Mouse (Mus musculus) c-Kit-positive CD71-positive TER-119-positive erythroid progenitor cells, embryonic 14.5 days (primary cell): ENCODE results near the gene Gfm1.

Experiments
- DNase-seq: peaks from one replicate; pipeline ENCODE4 v3.0.0-alpha.2; 2013; ENCODE audit warnings: low spot score

Gfm1 gene

DNA sequence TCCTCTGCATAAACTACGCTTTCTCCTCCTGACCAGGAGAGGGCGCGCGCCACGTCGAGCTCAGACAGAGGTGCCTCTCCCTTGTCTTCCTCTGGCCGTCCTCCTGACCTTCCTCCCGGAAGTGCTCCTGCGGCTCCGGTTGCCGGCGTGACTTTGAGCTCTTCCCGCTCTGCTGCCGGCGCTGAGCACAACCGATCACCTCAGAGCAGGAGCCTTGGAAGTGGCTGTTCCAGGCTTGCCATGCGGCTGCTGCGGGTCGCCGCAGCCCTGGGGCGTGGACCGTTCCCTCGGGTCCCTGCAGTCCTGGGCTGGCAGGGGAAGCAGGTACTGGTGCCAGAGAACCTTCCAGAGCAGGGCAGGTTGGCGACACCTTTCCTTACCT, at the start of gene Gfm1:
Gfm1 (plus strand) TSS at position 98 of the 382 bp plus-strand sequence.
- peak; percentile 83 for DNase-seq

DNA sequence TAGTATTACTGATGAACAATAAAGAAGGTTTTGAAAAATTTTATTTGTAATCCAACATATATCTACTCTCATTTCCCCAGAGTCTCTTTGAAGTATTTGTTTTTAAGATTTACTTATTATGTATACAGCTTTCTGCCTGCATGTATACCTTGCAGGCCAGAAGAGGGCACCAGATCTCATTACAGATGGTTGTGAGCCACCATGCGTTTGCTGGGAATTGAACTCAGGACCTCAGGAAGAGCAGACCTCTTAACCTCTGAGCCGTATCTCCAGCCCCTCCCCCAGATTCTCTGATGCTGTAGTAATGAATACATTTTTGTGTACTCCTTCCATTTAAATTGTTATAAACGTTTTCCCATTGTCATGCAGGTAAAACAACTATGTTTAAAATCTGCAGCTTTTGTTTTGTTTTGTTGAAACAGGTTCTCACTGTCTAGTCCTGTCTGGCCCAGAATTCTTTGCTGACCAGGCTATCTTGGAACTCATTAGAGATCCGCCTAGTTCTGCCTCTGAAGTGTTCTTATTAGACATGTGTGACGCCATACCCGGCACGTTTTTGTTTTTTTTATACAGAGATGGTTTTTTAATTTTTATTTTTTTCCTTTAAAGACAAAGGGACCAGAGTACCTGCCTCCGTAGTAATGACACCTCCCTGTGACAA, 428 bp upstream of the Gfm1 start:
- no peak for DNase-seq

DNA sequence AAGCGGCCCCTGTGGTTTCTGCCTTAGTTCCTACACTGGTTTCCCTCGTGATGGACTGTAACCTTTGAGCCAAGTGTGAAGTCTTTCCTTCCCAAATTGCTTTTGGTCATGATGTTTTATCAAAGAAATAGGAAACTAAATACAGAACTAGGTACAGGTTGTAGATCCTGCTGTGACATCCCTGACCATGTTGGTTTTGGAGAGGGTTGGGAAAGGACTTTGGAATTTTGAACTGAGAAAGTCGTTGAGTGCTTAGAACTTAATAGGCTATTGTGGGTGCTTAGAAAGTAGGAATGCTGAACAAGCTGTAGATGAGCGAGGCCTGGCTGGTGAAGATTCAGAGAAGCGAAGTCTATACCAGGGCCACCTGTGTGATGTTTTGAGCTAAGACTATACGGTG, 4.1 kb downstream of the Gfm1 start:
- DNase-seq: no peak

DNA sequence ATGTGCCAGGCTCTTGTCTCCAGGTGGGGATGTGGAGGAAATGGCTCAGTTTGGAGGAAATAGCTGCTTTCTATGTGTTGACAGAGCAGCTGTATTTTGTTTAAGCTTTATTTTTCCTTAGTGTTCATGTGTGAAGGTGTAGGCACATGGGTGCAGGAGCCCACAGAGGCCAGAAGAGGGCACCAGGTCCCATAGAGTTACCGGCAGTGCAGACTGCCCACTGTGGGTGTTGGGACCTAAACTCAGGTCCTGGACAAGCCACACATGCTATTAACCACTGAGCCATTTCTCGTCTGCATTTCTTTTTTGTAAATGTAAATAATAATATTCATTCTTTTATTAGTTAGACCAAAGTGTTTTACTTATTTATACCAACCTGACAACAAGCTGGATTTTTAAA, 17.2 kb downstream of the Gfm1 start:
- DNase-seq: no peak

DNA sequence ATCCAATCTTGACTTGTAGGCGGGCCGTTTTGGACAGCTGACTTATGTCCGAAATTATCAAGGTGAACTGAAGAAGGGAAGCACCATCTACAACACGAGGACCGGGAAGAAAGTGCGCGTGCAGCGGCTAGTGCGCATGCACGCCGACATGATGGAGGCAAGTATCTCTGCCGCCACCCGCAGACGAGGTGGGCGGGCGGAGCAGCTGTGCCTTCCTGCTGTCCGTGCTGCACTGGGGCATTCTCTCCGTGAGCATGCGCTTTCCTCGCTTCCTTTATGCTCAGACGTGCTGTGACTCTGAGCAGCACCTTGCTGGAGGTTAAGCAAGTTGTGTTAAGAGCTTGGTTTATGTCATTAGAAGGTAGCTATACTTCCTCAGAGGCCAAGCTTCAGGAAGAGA, 19.8 kb downstream of the Gfm1 start:
- no peak for DNase-seq

DNA sequence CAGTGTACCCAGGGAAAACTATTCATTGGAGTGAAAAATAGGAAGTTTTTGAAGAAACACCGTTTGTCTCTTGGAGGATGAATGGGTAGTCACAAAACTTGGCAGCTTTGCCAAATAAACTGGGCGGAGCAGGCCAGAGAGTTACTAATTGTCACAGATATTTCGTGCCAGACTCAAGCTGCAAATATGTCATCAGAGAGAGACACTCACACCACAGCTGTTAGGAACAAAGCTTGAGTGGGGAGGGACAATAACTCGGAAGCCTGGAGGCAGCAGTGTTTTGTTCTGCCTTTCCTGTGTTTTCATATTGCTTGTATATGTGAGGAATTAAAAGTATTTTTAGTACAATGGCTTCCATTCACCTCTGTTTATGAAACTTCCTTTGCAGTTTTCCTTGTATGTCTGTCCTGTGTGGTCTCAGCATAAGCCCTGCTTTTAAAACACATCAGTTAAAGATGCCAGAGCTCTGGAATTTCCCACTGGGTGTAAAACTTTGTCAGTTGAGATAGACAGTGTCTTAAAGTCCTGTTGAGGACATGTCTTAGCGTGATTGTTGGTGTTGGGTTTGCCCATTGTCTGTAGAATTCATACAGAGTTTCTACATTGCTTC, 20.8 kb downstream of the Gfm1 start:
- no peak for DNase-seq

DNA sequence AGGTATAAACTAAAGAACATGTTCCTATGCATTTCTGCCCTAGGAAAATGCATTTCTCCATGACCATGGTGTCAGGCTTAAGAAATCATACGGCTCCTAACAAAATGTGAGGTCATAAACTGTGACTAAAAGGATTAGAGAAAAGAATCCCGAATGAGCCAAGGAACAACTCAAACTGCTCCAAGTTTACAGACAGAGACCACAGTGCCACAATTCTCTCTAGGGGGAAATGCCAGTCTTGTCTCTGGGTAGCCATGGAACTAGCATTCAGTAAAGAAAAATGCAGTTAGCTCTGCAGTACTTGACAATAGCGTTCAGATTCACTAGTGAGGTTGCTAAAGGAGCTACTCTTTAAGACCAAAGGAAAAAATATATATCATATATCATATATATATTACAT, 30.0 kb downstream of the Gfm1 start:
- DNase-seq: no peak

DNA sequence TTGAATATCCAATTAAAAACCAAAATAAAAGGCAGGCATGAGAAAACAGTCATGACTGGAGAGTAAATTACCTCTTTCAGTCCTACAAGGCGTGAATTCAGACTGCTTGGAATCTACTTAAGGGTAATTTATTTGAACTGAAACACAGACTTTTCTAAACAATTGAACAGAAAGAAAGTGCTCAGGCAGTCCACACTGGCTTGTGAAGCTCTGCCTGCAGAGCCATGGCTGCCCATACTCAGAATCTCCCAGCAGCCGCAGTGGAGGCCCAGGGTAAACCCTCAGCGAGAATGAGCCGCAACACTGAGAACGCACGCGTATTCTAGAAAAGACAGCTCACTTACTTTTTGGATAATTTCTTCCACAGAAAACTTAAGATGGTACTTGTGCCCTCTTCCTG, 32.1 kb downstream of the Gfm1 start:
- no peak for DNase-seq

DNA sequence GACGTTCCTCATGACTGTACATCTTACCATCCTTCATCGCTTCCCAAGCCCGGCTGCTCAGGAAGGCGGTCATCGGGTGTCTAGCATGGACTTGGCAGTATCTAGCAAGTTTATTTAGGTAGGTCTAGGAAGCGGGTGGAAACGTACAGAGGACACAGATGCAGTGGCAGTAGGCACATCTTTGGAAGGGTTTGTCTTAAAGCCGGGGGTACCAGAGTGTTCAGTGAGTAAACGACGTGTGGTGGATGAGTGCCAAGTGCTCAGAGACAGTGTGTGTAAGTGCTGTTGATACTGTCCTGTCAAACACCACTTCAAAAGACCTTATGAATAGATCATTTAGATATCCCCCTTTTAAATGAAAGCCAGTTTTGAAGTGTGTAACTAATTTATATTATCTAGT, 32.7 kb downstream of the Gfm1 start:
- DNase-seq: no peak

DNA sequence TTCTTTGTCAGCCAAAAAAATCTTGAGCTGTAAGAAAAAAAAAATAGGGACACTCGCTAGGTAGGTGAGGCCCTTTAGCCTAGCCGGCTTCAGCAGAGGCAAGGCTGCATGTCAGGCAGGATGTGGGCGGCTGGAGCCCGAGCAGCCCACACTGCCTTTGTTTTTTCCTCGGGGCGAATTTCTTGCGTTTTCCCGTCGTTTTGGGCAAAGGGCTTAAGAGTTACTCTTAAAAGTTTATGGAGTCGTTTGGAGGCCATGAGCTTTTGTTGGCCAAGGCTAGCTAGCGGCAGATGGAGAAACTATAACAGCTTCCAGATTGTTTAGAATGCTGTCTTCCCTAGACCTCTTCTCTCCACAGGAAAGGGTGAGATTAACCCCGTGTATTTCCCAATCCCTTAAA, 33.1 kb downstream of the Gfm1 start:
- DNase-seq: no peak

DNA sequence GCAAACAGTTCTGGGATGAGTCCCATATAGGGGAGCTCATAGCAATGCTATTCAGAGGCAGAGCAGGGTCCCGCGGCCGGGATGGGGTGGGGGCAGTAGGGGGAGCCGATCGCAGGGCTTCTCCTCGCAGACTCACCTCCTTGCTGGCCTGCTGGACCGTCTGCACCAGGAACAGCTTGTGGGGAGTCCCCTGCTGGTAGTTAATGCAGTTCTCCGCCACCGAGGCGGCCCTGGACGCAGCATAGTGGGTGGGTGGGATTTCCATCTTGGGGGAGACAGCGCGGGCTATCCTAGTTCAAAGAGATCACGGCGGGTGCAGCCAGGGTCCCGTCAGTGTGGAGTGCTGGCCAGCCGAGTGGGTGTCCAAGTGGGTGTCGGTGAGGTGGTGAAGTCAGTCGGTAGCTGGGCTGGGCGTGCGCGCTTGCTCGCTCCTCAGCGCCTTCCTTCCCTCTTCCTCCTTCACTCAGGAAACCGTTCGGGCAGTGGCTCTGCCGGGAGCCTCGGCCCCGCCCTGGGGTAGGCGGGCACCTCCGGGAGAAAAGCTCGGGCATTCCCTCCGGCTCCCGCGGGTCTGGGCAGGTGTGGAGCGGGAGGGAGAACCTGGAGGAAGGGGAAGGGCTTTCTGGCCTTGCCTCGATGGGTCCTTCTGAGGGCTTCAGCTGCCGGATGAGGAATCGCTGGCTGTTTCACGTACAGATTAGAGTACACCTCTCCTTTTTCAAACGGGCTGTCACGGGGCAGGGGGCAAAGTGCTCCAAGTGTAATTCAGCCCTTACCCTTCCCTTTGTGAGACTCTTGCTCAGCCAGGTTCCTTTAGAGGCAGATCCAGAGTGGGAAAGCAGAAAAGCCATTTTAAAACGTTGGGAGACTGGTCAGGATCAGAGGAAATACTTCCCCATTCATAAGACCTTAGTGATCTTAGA, 33.8 kb downstream of the Gfm1 start, which contains the start of gene Lxn:
Lxn (minus strand) TSS at position 477 of the 923 bp plus-strand sequence.
- DNase-seq: peak; percentile 24

DNA sequence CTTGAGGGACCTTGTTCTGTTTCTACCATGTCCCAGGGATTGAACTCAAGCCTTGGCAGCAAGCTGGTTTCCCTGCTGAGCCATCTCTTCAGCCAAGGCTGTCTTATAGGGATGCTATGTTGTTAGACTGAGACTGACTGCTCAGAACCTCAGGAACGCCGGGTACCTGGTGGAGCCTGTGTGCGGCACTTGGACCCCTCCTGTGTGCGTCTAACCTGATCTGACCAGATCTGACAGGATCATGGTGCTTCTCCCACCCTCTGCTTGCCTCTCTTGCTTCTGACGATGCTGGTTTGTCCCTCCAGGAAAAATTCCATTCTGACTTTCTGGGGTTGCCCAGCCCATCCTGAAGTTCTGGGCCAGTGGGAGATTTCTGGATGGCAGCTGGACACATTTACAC, 36.7 kb downstream of the Gfm1 start:
- no peak for DNase-seq

DNA sequence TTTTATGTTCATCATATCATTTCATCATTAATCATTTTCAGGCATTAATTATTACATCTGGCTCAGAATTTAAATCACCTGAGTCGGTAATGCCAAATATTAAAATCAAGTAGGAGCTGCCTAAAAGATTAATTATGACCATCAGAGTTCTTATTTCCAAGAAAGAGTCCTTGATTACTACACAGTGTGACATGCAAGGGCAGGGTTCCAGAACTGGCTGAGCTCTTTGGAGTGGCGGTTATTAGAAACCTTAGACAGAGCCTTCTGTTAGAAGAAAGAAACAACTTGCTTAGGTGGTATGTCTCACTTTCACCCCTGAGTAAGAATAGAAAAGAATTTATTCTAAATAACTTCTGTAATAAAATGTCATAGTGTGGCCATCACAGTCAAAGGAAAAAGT, 37.4 kb downstream of the Gfm1 start:
- no peak for DNase-seq

DNA sequence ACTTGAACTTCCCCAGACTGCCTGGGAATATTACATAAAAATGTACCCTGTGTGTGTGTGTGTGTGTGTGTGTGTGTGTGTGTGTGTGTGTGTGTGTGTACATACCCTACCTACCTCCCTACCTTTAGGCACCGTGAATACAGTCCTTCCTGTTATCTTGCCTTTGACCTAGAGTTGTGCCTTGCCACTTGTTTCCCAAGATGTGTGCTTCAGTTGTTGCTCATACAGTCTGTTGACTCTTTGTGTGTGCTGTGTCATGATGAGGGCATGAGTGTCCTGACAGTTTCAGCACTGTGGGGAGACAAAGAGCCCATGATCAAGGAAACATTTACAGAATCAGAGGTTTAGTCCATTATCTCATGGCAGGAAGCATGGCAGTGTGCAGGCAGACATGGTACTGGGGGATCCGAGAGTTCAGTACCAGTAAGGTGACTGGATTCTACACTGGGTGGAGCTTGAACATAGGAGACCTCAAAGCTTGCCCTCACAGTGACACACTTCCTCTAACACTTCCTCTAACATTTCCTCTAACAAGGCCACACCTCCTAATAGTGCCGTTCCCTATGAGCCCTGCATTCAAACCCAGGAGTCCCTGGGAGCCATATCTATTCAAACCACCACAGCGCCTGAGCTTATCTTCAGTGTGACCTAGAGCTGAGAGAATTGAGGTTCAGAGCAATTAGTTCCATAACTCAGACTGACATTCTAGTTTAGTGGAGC, 41.7 kb downstream of the Gfm1 start:
- peak; percentile 41 for DNase-seq

DNA sequence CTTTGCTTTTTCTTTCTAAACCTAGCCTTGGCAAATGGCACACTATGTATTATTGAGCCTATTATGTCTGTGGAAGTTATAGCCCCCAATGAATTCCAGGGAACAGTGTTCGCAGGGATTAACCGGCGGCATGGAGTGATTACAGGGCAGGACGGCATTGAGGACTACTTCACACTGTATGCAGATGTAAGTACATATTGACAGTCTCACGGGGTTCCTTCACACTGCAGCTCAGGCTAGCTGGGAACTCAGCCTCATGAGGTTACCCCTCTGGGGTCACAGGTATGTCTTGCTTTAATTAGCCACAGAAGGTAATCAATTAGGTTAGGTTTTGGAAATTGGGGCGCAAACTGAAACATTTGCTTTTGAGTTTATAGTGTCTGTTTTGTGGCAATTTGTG, 43.5 kb downstream of the Gfm1 start:
- DNase-seq: no peak

DNA sequence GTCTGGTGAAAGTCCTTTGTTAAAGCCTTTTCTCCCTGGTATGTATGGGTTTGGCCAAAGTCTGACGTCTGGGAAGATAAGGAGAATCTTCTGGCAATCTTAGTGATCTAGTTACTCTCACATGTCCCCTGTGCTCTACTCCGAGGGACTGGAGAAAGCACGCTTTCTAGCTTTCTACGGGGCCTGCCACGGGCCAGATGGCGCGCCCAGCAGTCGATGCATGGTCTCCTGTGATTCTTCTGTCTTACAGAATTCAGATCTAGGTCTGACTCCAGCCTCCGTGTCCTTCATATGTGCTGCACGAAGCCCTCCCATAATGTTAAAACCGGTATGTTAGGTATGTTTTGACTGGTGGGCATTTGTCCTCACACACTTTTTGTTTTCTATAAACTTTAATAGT, 49.9 kb downstream of the Gfm1 start:
- no peak for DNase-seq

DNA sequence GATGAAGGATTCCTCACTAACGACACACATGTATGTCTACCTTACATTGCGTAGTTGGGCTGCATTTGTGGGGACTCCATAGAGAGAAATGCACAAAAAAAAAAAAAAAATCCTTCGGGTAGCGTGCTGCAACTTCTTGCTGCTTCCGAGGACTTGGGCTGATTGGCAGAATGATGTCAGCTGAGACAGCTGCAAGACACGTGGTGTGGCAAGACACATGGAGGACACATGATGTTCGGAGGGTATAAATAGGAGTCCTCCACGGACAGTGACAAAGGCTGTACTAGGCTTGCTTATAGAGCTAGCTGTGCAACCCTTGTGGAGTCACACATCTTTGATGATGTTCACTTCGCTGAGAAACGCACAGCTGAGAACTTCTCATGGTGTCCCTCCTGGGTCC, 52.5 kb downstream of the Gfm1 start:
- DNase-seq: no peak

DNA sequence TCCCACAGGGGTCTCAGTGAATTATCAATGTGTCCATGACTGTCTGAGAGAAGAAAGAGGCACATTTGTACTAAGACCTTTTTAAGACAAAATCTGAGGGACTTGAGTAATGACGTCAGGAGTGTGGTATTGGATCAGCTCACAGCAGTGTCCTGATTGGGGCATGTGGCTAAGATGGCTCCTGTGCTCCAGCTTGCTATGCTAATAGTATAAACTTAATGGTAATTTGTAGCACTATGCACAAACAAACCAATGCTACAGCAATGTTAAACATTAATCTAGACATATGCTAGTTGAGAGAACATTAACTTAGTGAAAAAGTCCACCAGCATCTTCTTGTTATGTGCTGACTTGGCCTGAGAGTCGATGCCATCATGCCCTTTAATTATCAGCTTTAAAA, 55.3 kb downstream of the Gfm1 start:
- DNase-seq: no peak

DNA sequence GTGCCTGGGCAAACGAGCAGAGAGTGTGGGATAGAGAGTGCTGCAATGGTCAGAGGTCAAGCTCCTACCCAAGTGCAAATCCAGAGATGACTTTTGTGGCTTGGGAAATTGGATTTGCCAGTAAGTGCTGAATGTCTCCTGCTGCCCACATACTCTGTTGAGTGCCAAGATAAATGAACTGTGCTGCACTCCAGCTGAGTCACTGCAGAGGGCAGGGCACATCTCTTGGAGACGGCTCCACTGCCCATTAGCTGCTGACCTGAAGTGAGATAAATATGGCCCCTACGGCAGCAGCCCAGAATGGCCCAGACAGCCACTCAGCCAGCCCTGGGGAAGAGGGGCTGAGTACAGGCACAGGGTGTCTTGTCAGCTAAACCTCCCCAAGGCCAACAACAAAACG, 60.3 kb downstream of the Gfm1 start:
- DNase-seq: no peak

DNA sequence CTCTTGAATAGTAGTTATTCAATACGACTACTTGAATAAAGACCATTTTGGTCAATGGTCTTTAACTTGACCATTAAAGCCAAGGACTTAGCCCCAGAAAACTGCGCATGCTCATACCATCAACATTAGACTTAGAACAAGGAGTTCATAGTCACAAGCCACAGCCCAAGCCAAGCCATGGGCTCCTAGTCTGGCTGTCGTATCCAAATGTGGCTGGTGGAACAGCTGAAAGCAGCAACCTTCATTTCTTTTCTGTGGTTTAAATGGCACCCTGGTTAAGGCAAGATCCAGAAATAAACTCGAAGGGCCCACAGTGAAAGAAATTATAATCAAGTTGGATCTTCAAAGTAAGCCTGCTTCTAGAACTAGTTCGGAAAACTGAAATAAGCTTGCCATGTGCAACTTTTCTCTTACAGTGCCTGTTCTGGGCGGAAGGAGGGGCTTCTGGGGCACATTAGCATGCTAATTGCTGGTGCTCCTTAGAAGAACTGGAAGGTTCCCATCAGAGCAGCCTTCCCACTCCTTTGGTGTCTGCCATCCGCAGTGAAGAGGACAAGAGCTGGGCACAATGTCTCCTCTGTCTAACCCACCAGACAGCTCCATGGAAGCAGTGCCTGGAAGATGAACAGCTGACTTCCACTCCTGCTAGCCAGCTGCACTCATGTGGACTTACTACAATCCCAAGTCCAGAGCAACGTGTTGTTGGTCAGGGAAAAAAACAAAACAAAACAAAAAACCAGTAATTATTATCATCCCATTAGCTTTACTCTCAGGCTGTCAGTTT, 62.4 kb downstream of the Gfm1 start:
- no peak for DNase-seq

DNA sequence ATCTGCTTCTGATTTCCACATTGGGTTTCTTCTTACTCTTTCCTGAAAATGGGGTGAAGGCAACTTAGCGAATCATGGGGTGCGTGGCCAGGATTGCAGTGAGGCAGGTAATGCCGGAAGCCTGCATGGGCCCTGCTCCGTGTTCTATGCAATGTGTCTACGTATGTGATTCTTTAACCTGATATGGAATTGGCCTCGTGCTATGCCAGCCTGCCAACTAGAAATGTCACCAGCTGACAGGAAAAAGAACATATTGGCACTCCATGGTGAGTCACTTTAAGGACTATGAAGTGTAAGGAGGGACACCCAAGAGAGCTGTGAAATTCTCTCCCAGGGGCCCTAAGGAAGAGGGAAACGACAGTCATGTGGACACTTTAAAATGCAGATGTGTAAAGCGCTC, 63.2 kb downstream of the Gfm1 start:
- no peak for DNase-seq

DNA sequence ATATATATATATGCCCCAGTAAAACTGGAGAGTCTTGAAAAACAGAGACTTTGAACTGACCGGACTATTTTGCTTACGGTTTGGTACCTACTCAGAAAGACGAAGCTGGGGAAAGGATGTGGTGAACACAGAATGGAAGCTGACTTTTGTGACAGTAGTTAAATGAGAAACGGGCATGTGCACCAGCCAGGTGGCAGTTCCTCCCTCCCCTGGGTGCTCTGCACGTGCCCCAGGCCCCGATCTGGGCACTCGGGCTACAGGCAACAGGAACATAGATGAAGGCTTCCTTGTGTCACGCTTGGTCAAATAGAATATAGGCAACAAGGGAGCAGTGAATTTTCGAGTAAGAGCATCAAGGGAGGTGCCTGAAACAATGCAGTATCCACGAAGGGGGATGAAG, 66.4 kb downstream of the Gfm1 start:
- no peak for DNase-seq
